Mouse (Mus musculus) adrenal gland, postnatal 10 days (tissue): ENCODE results near the gene Hormad1. TPM values are rescaled to one million over a fixed set of nuclear protein-coding genes. Genes with fewer than 3 reads are reported as not detected.
A peak's percentile ranks its signal among the peaks of the same experiment; 100 is the strongest.
"Not testable (repeated sequence)": the region's sequence is repeated elsewhere in the genome, so short reads cannot be mapped to it uniquely, and the experiment has no call there.

Experiments used
- DNase-seq: peaks from one replicate; pipeline ENCODE4 v3.0.0; 2021; ENCODE audit warnings: mixed read lengths
- total RNA-seq, 2 experiments: library from RNA; stranded (reverse); gene quantifications; 2 replicates each; pipeline ENCODE4 v1.2.3; 2021

Gene Hormad1
- total RNA-seq, 2 experiments from 2014 or later, result not detected

GRCm38 (mm10) chr3:95569585-95569984 lies 10.1 kb downstream of the Hormad1 start:
- DNase-seq, result no peak

- no peak for DNase-seq
These were observed 28.5 kb downstream of the Hormad1 start for GRCm38 (mm10) chr3:95587754-95588603.

GRCm38 (mm10) chr3:95588604-95589086 lies 29.2 kb downstream of the Hormad1 start, which contains the start of gene Golph3l:
Golph3l (plus strand) TSS chr3:95588934.
- peak; percentile 94 for DNase-seq

- no peak for DNase-seq
These were observed 39.3 kb downstream of the Hormad1 start for GRCm38 (mm10) chr3:95598734-95599133.

GRCm38 (mm10) chr3:95601287-95601686 lies 41.8 kb downstream of the Hormad1 start:
- DNase-seq, result no peak

GRCm38 (mm10) chr3:95606096-95606495 lies 46.6 kb downstream of the Hormad1 start:
- DNase-seq, result peak; percentile 30

- DNase-seq, result no peak
These were observed 49.7 kb downstream of the Hormad1 start for GRCm38 (mm10) chr3:95609195-95609594.

- no peak for DNase-seq
These were observed 54.5 kb downstream of the Hormad1 start for GRCm38 (mm10) chr3:95613996-95614395.

- no peak for DNase-seq
These were observed 59.0 kb downstream of the Hormad1 start for GRCm38 (mm10) chr3:95618511-95618910.

GRCm38 (mm10) chr3:95621241-95621640 lies 61.8 kb downstream of the Hormad1 start:
- DNase-seq, result no peak

- DNase-seq, result not testable (repeated sequence)
These were observed 62.9 kb downstream of the Hormad1 start for GRCm38 (mm10) chr3:95622421-95622820.

GRCm38 (mm10) chr3:95623551-95623950 lies 64.1 kb downstream of the Hormad1 start:
- DNase-seq, result no peak

GRCm38 (mm10) chr3:95623991-95624515 lies 64.6 kb downstream of the Hormad1 start:
- DNase-seq, result not testable (repeated sequence)

- DNase-seq, result peak; percentile 97
These were observed 65.4 kb downstream of the Hormad1 start, which contains the start of gene Ensa for GRCm38 (mm10) chr3:95624628-95625503. Ensa (plus strand) TSS chr3:95624993.

GRCm38 (mm10) chr3:95627763-95628162 lies 68.3 kb downstream of the Hormad1 start:
- no peak for DNase-seq

- DNase-seq, result peak; percentile 35
These were observed 70.3 kb downstream of the Hormad1 start for GRCm38 (mm10) chr3:95629755-95630154.

GRCm38 (mm10) chr3:95630856-95631255 lies 71.4 kb downstream of the Hormad1 start:
- DNase-seq, result no peak

- no peak for DNase-seq
These were observed 71.8 kb downstream of the Hormad1 start for GRCm38 (mm10) chr3:95631304-95631703.

- DNase-seq, result no peak
These were observed 73.4 kb downstream of the Hormad1 start for GRCm38 (mm10) chr3:95632648-95633588.

- DNase-seq, result no peak
These were observed 76.2 kb downstream of the Hormad1 start for GRCm38 (mm10) chr3:95635636-95636035.

GRCm38 (mm10) chr3:95636072-95636471 lies 76.6 kb downstream of the Hormad1 start:
- no peak for DNase-seq
